Mouse (Mus musculus): ENCODE results near the gene Spns1.
"Not testable (repeated sequence)": the region's sequence is repeated elsewhere in the genome, so short reads cannot be mapped to it uniquely, and the experiment has no call there.

Gene Spns1

DNA sequence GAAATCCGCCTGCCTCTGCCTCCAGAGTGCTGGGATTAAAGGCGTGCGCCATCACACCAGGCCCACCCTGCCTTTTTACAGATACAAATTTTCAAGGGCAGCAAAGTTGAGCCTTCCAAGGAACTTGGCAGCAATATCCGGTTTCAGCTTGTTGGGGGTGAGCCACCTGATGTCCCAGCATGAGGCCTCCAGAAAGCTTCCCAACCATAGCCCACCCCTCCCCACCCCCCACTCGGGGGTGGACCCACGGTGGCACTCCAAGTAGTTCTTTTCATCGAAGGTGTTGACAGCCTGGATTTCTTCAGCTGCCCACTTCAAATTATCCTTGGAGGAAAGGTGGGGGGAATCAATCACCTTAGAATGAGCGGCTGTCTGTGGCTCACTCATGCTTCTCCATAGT lies 38.3 kb downstream of the Spns1 start:
- no peak for DNase-seq (ENCODE audit: low spot score)

DNA sequence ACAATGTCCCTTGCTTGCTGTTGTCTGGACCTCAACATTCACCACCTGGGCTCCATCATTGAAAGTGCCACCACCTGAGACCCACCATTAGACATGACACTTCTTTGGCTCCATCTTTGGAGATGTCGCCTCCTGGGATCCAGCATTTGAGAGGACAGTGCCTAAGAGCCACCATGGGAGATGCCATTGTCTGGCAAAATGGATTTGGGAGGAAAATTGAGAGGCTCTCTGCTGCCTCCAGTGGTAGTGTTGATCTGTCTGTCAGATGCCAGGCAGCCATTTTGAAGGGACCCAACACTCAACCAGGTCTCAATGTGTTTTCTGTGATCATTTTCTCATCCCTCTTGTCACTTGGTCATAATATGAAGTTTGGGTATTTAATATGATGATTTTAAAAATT lies 41.7 kb downstream of the Spns1 start:
- no peak for DNase-seq (ENCODE audit: low spot score)

DNA sequence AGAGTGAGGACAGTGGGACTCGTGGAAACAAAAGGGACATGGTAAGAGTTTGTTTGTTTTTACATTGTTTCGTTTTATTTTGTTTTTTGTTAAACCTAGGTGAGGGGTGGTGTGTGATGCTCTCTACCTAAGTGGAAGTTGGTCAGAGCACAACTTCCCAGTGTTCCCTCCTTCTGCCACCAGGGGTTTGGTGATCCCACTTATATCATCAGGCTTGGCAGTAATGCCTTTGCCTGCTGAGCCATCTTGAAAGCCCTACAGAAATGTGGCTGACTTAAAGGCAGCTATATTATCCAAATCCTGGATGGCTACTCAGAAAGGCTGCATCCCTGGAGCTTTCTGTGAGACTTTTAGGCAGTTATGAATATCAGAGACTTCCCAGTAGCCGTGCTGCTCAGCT lies 44.6 kb downstream of the Spns1 start:
- no peak for DNase-seq (ENCODE audit: low spot score)

DNA sequence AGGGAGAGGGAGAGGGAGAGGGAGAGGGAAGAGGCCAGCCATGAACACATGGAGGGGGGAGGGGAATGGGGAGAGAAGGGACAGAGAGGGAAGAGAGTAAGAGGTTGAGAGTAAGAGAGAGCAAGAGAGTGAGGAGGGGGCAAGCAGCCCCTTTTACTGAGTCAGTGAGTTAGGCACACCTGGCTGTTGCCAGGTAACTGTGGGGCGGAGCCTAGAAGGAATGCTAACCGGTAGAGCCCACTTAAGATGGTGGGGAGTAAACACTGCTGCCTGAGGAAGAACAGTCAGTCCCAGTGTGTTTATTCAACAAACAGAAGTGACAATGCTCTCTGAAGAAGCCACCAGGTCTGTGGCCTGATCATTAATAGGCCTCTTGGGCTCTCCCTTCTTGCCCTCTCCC lies 46.6 kb downstream of the Spns1 start:
- DNase-seq (ENCODE audit: low spot score): peak; percentile 13

DNA sequence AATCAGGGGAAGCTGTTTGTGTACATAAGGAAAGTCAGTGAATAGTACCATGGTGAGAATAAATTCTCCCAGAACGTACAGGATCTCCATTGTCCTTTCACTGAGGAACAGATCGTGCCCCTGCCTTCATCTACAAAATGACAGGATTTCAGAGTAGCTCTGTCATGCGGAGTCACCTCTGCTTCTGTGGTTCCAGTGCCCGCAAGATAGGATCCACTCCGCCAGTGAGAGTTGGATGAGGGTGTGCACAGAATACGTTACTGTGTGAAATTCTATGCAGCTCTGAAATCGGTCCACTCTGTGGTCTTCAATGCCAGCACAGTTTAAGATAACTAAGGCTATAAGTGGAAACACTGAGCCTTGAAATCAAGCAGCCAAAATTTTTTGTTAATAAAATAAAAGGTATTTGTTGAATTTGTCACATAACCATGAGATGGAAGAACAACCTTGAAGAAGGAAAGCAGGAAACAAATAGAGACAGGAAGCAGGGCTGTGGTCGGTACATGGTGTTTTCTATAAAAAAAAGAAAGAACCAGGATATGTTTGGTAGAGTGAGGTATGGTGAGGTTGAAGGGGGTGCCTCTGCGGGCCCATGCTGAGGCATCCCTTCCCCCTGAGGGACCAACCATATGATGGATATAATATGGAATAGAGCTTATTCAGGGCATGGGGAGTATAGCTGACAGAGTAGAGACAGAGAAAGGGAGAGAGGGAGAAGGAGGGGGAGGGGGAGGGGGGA lies 47.2 kb downstream of the Spns1 start:
- DNase-seq (ENCODE audit: low spot score): no peak

DNA sequence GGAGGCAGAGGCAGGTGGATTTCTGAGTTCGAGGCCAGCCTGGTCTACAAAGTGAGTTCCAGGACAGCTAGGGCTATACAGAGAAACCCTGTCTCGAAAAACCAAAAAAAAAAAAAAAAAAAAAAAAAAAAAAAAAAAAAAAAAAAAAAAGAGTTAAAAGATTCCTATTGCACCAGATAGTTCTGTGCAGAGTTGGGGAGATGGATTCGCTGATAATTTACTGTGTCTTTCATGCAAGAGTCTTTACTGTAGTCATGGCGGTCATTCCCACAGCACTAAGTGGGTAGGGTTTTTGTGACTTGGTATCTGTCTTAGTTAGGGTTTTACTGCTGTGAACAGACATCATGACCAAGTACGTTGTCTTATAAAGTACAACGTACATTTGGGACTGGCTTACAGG lies 48.4 kb downstream of the Spns1 start:
- not testable (repeated sequence) for DNase-seq (ENCODE audit: low spot score)

DNA sequence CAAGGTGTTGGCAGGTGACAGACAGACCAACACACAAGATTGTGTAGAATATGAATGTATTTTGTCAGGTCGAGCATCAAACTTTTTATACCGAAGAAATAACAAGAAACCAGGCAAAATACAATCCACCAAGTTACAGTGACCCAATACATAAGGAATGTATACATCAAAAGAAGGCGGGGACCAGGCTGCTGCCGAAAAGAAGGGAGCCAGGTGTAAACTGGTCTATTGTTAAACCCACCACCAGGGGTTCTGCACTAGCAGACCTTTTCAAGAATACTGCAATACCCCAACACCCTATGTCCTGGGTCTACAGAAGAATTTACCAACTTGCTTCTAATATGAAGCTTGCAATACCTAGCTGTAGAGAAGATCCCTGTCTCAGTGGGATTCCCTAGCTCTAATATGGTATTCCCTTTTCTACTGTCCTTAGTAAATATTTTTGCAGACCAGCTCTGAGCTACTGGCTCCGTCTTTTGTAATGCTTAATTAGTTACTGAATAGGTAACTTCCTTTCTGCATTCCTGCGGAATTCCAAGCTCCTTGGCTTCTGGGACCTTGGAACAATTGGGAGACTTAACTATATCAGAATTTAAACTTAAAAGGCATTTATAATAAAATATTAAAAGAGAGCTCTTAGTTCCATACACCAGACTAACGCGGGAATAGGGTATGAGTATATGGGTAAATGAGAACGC lies 51.5 kb downstream of the Spns1 start:
- DNase-seq (ENCODE audit: low spot score): not testable (repeated sequence)

DNA sequence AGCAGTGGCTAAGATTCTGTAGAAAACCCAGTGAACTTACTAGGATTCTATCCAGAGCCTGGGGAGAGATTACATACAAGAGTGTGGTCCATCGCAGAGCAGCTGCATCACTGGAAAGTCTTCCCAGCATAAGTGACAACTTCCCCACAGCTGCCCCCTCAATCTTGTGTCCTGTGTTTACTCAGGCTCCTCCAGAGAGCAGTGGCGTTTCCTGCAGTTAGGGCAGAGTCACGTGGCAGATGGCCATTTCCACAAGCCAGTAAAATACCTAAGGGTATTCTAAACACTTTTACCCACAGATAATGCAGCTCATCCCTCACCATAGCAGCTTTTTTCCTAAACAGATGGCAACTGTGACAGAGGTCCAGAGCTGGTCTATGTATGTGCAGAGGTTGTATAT lies 52.5 kb downstream of the Spns1 start:
- DNase-seq (ENCODE audit: low spot score): no peak

DNA sequence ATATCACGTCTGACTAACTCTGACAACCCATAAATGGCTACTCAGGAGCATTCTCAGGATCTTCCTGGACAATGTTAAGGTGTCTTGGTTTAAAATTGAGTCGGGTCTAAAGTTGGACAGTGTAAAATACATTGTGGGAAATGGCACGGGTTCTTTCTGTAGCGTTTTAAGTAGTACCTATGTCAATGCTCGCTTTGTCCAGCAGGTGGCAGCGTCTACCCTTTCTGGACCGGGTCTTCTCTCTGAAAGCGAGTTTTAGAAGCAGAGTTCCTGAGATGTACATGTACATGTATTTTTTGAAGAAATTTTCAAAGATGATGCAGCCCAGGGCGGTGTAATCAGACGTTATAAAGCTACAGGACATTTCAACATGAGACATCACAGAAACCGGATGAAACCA lies 53.5 kb downstream of the Spns1 start:
- DNase-seq (ENCODE audit: low spot score): peak; percentile 55

Measured in yolk sac, embryonic 10.5 days (tissue).